Mouse (Mus musculus) small intestine, adult 2 months (tissue): ENCODE data around the gene Ifnar2.

Experiments used
- CTCF ChIP-seq: fragments of 200-500 bp; IDR thresholded peaks from 2 replicates; pipeline ENCODE4 v1.5.1; 2012; ENCODE audit warnings: low read depth, mild to moderate bottlenecking, control low read depth, inconsistent platforms, low read length, moderate library complexity, mixed read lengths; ENCODE audit not compliant: insufficient replicate concordance, insufficient read length; ENCODE audit errors: extremely low read depth
- POLR2A ChIP-seq: fragments of 200-500 bp; IDR thresholded peaks from 2 replicates; pipeline ENCODE4 v1.6.1; 2012; ENCODE audit warnings: low read depth, mild to moderate bottlenecking, control low read depth, inconsistent platforms, low read length, moderate library complexity

- TF ChIP-seq POLR2A = no peak
- TF ChIP-seq CTCF = no peak
Measured at GRCm38 (mm10) chr16:91448895-91449294, 76.3 kb downstream of the Ifnar2 start.
